Mouse (Mus musculus) lung, adult 18-20 months (tissue): Measurements from ENCODE around the gene Cers1.
A peak's percentile ranks its signal among the peaks of the same experiment; 100 is the strongest.

Experiments
- DNase-seq, 2 experiments: peaks; one replicate each; pipeline ENCODE4 v3.0.0; 2022; ENCODE audit warnings: mixed read lengths in 2 of 2

Cers1 gene

DNA sequence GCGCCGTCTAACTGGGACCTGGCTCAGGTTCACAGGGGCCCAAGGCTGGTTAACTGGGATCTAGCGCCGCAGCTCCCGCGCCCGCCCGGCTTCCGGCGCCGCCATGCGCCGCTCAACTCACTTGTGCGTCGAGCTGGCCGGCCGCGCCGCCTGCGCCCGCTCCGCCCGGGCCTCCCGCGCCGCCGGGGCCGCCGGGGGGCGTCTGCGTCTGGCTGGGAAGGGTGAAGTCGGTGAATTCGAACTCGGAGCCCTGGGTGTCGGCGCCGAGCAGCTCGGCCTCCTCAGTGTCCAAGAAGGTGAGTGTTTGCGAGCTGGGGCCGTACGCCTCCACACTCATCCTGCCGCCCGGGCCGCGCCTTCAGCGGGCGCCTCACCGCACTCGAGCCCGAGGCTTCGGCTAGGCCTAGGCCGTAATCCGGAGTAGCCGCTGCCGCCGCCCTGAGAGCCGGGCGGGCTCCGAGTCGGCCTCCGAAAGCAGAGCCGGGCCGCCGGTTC, 37.1 kb downstream of the Cers1 start:
- DNase-seq, result no peak

DNA sequence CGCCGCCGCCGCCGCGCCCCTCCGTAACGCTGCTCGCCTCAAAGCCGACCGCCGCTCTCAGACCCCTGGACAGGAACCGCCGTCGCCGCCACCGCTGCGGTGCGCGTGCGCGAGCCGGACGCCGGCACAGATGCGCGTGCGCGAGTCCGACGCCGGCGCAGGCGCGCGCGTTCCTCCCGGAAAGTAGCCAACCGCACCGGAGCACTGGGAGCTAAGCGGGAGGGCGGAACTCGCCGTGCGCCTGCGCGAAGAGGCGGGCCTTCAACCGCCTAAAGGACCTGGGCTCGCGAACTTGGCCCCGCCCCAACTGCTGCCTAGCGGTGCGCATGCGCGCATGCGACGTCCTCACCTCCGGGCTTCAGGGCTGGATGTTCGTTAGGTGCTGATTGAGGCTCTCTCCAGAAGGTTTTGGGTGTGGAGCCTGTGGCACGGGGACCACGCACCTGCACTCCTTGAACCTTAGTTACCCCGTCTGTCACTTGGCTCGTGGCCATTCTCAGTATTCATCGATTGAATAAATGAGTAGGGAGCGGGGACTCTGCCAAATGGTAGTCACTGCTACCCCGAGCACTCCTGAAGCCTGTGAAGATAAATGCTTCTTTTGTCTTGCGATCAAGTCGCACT, 37.7 kb downstream of the Cers1 start, which contains the start of gene Upf1:
TSS of gene Upf1 (minus strand) at position 85 of the 624 bp plus-strand sequence.
- DNase-seq, result peak; percentile 98 to 99

DNA sequence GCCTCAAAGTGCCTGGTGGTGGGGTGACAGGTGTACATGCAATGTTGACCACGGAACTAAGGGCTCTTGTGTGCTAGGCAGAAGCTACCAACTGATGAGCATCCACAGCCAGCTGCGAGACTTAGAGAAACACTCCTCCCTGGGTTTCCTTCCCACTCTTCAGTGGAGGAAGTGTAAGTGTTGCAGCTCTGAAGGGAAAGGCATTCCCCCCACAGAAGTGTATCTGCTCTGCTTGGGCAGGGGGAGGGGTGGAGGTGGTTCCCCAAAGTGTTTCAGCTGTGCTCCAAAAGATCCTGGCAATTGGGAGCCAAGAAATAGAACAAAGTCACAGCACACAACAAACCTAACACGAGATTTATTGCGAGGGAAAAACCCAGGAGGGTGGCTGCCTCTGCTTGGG, 38.4 kb downstream of the Cers1 start:
- no peak for DNase-seq

DNA sequence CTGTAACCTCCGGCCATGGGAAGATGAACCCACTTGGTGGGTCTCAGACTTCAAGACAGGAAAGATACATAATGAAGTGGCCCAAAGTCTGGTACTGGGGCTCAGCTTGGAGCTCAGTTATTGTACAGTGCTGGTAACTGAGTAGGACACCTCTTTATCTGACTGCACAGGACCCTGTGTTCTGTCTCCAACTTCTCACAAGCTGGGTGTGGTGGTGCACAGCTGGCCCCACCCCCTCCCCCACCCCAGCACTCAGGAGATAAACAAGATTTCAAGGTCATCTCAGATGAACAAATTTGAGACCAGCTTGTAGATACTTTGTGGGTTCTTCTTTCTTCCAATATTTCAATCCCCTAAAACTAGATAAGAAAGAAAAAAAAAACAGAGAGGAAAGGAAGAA, 40.5 kb downstream of the Cers1 start:
- DNase-seq, result no peak

DNA sequence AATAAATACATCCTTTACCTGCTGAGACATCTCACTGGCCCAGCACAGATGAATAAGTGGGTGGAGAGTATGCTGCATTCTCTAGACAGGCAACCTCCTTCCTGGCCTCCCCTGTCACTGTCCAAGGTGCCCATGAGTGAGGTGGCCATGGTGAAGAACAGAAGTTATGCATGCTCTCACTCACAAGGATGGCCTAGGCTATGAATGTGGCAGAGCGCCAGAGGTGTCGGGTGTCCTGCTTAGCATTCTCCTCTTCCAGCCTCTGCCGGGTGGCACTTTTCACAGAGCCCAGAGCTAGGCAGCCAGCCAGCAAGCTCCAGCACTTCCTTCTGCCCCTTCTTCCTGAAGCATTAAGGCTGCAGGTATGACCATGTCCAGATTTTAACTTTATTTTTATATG, 43.8 kb downstream of the Cers1 start:
- peak in 1 of 2 experiments; percentile 46 for DNase-seq

DNA sequence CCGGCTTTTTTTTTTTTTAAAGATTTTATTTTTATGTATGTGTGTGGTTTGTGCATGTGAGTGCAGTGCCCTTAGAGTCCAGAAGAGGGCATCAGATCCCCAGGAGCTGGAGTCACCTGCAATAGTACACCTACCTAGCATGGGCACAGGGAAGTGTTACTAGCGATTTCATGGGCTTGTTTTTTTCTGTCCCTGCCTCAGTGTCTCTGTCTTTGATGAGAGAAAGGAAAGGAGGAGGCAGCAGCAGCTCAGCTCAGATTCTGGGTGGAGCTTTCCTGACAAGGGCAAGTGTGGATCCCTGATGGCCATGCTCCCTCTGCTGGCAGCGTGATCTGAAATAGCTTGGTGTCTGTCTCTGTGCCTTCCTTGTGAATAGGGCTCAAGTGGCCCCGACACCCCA, 45.2 kb downstream of the Cers1 start:
- no peak for DNase-seq

DNA sequence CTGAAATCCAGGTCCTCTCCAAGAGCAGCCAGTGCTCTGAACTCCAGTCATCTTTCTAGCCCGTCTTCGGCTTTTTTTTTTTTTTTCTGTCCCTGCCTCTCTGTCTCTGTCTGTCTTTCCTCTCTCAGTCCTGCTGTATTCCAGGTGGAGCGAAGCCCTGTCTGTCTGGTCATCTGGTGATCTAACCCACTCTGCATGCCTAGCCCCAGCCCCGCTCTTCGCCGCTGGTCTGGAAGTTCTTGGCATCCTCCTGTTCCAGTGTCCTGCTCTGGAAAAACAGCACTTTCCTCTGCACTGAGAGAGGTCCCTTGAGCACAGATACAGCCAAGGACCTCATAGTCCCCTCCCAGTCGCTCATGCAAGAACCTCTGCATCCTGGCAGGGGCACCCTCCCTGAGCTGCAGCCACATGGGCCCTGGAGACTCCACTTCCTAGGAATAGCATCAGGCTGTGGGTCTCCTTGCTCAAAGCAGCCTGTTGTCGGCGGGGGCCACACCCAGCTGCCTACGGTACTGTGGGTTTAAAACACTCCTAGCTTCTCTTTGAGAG, 46.0 kb downstream of the Cers1 start:
- no peak for DNase-seq

DNA sequence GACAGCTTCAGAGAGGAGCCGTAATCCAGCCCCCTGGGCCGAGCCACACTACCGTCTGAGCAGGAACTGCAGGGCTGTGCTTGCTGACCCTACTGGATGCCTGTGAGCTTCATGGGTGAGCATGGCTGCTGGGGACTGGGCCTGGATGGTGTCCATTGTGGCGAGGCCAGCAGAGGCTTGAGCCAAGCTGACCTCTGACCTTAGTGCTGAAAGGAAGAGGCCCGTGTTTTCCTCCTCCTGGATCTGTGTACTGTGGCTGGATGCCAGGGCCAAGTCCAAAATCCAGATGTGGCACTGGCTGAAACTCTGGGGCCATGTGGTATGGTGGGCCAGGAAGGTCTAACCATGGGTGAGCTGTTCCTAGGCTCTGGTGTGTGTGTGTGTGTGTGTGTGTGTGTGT, 48.5 kb downstream of the Cers1 start:
- DNase-seq, result peak in 1 of 2 experiments; percentile 40

DNA sequence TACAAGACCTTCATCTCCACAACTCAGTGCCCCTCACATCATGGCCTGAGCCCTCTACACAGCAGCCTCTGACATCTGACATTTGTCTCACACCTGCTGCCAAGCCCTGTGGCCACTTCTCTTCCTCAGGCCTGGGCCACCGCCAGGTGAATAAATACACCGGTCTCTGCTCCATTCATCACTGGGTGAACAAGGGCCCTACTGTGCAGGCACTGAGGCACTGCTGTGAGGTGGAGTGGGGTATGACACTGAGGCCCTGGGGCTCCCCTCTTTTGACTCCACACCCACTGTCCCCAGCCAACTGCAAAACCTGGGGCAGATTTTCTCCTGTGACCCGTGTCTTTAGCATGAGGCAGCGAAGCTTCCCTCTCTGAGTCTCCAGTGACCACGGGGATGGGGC, 51.0 kb downstream of the Cers1 start:
- DNase-seq, result no peak

DNA sequence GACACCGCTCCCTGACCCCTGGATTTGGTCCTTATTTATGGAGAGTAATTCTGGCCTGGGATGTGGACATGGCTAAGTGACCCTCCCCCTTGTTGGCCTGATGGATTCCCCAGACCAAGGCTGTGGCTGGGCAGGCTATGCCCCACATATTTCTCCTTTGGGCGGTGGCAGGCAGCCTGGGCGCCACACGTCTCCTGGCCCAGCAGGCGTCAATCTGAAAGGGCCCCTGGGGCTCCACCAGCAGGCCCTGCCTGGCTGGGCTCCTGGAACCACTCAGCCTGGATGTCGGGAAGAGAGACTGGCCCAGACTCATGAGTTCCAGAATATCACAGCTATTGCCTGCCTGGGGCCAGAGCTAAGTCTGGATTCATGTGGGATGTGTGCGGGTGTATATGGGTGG, 54.9 kb downstream of the Cers1 start:
- DNase-seq, result no peak

DNA sequence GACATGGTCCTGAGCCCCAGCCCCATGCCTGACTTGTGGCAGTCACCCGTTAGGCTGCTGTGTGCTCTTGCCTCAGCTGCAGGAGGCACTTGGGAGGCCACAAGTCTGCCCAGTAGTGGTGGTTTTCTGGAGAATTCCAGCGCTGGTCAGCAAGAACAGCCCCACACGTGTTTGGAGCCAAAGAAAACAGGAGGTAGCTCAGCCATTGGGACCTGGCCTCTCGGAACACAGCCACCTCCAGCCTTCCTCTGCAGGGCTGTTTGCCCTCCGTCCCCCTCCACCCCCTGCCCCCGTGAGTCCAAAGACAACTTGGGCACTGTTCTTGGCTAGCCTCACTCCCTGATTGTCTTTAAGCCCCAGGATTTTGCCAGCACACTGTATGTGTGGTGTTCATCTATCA, 56.4 kb downstream of the Cers1 start:
- DNase-seq, result no peak

DNA sequence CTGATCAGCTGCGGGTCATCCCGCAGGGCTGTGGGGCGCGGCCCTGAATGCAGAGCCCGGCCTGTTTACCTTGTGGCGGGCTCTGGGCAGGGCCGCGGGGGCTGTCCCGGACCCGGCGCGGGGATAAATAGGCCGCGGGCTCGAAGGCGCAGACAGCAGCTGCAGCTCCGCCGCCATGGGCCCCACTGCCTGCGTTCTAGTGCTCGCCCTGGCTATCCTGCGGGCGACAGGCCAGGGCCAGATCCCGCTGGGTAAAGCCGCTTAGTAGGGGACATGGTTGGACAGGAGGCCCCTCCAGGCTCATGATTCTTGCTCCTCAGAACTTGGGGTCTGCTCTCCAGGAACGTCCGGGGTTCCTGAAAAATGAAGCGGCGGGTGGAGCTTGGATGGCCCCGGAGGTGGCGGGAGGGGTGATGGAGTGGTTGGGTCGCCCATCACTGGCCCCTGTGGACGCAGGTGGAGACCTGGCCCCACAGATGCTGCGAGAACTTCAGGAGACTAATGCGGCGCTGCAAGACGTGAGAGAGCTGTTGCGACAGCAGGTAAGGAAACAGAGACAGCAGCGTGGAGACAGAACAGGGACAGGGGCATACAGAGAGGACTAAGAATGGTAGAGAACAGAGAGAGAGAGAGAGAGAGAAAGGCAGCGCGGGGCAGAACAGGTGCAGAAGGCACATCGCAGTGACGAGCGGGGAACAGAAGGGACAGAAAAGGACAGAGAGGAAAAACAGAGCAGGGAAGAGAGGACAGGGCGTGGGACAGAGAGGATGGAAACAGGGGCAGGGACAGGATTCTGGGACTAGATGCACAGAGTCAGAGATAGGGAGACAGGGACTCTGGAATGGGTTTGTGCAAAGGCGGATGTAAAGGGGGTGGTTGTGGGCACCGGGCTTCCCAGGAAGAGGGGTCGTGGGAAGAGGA, 58.1 kb downstream of the Cers1 start, which contains the start of gene Comp:
TSS of gene Comp (plus strand) at position 162 of the 921 bp plus-strand sequence.
- DNase-seq, result no peak

DNA sequence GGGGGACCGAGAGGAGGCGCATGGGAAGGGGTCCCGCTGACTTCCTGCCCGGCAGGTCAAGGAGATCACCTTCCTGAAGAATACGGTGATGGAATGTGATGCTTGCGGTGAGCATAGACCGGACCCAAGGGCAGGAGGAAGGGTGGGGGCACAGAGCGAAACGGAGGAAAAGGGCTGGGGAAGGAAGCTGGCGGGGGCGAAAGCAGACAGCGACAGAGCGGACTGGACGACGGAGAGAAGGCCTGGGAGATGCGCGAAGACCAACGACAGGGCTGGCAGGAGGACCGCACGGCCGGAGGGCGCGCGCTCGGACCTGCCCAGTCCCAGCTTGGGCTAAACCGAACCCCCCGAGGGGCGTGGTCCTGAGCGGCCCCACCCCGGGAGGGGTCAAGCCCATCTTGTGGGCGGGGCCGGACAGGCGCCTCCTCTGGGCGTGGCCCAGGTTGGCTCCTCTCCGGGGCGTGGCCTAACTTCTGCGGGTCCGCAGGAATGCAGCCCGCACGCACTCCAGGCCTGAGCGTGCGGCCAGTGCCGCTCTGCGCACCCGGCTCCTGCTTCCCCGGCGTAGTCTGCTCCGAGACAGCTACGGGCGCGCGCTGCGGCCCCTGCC, 58.8 kb downstream of the Cers1 start:
- peak; percentile 80 to 85 for DNase-seq

DNA sequence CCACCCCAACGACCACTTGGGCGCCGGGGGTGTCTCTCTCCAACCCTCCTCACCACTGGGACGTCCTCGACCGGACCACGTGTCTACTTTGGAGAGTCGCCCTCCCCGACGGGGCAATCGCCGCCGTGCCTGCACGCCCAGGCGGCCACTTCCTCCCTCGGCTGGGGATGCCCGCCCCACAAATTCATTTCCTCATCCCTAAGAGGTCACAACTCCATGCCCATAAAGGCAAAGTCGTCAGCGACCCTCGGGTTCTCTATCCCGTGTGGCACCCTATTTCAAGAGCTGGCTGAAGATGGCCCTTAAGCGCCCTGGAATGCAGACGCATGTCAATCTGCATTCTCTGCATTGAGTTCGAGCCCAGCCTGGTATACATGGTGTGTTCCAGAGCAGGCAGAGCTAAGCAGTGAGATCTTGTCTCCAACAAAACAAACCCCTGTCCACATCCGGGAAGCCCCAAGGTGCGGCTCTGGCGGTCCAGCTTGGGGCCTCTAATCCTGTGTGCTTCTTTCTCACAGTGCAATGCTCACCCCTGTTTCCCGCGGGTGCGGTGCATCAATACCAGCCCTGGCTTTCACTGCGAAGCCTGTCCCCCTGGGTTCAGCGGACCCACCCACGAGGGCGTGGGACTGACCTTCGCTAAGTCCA, 59.8 kb downstream of the Cers1 start:
- peak; percentile 27 to 41 for DNase-seq

DNA sequence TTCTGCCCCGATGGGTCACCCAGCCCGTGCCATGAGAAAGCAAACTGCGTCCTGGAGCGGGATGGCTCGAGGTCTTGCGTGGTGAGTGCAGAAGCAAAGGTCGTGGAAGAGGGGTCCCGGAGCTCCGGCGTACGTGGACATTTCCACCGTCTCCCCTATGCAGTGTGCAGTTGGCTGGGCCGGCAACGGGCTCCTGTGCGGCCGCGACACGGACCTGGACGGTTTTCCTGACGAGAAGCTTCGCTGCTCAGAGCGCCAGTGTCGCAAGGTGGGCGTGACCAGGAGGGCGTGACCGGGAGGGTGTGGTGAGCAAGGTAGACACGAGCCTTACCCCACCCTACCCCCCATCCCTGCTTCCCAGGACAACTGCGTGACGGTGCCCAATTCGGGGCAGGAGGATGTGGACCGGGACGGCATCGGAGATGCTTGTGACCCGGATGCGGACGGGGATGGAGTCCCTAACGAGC, 60.7 kb downstream of the Cers1 start:
- peak in 1 of 2 experiments; percentile 46 for DNase-seq

DNA sequence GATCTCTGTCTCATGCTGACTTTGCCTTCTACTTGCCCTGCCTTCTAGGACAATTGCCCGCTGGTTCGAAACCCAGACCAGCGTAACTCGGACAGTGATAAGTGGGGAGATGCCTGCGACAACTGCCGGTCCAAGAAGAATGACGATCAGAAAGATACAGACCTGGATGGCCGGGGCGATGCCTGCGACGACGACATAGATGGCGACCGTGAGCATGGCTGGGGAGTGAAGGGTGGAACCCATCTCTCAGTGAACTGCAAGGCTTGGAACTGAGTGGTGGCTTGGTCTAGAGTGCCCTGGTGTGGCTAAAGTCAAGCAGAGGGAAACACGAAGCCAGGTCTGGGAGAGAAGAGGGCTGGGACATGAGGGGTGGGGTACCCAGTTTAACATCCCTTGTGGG, 61.5 kb downstream of the Cers1 start:
- DNase-seq, result no peak

DNA sequence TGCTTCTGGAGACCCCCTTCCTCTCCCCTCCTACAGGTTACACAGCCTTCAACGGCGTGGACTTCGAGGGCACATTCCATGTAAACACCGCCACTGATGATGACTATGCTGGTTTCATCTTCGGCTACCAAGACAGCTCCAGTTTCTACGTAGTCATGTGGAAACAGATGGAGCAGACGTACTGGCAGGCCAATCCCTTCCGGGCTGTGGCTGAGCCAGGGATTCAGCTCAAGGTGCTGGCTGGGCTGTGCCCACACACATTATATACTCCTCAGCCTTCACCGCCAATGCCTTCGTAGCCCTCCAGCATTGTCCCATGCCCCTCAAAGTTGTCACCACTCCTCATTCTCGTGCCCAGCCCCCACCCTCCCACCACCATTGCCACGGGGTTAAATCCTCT, 64.5 kb downstream of the Cers1 start:
- DNase-seq, result no peak
